Mouse (Mus musculus): Measurements from ENCODE around the gene Spic.

- TF ChIP-seq CTCF (IDR thresholded peaks at IDR 0.05; ENCODE audit: extremely low read depth, insufficient read depth, low read length) (no peak), POLR2A (IDR thresholded peaks at IDR 0.05; ENCODE audit: extremely low read depth, insufficient read depth, low read length) (no peak)
Measured at GRCm38 (mm10) chr10:88719618-88720017, 34.8 kb upstream of the Spic start.
